Mouse (Mus musculus) 3T3-L1 (cell line): Measurements from ENCODE around the gene Depdc1b.

Experiments
- DNase-seq: peaks from one replicate; pipeline ENCODE4 v3.0.0-alpha.2; 2015; ENCODE audit warnings: low read depth, low spot score

Gene Depdc1b

DNA sequence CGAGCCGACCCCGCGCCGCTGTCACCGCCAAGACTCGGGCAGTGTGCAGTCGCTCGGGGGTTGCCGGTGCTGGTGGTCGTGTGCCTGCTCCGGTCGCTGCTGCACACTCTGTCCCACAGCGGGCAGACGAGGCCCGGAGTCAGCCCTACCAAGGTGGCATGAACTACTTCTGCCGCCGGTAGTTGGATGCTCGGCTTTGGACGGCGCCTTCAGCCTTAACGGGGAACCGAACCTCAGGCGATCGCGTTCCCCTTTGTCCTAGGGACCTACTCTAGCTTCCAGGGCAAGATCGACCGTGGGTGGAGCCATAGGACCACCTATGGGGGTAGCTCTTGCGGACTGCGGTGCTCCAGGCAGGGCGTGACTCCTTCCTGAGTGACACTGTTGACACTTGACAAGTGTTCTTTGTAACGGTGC, 363 bp downstream of the Depdc1b start:
- peak; percentile 27 for DNase-seq

DNA sequence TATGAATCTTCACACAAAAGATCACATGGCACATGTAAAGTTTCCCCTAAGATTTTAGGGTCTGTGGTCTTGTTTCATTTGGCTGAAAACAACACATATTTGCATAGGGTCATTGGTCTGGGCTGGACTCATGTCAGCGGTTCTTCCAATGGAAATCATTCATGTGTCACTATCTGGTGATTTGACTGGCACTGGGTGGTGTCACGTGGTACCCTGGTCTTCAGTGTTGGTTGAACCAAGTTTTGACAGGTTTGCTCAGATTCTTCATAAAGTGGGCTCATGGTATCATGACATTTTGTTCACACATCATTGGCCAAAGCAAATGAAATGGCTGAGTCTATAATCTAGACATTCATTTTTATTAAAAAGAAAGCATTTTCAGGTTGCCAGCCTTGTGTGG, 1.3 kb downstream of the Depdc1b start:
- DNase-seq = no peak

DNA sequence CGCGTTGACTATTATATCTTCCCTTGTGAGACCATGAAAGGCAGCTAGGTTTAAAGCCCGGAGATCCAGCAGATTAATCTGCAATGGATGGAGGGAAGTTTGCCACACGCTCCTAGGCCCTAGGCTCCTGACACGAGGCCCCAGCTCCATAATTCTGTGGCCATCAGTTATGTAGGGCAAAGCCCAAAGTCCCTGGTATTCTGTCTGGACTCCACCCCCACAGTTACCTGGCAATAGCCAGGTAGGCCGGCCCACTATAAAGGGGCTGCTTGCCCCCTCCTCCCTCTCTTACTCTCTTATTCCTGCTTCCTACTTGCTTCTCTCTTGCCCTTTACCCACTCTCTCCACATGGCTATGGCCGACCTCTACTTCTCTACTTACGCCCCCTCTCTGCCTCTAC, 2.9 kb downstream of the Depdc1b start:
- DNase-seq = no peak

DNA sequence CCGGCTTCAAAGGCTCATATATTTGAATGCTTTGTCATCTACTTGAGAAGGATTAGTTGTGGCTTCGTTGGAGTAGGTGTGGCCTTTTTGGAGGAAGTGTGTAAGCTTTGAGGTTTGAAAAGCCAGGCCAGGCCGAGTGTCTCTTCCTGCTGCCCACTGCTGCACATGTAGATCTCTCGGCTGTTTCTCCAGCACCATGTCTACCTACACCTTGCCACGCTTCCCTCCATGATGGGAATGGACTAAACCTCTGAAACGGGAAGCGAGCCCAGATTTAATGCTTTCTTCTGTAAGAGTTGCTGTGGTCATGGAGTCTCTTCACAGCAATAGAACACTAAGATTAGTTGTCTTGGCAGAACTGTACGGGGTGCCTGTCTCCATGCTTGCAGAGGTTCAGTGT, 4.1 kb downstream of the Depdc1b start:
- DNase-seq = no peak

DNA sequence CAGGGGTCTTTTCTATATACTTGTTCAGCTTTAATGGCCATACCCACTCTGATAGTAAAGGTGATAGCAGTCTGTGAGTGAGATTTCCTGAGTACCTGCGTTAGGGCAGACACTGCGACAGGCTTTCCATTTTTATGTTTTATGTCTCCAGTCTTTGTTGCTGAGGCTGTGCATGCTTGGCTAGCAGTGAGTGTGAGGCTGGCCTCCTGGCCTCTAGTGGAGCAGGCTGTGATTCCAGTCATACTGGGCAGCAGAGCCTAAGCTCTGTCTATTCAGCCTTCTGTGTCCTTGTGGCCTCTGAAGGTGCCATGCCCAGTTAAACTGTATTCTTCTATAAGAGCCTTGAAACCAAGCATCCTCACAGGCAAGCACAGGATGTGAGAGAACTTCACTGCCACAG, 6.3 kb downstream of the Depdc1b start:
- no peak for DNase-seq

DNA sequence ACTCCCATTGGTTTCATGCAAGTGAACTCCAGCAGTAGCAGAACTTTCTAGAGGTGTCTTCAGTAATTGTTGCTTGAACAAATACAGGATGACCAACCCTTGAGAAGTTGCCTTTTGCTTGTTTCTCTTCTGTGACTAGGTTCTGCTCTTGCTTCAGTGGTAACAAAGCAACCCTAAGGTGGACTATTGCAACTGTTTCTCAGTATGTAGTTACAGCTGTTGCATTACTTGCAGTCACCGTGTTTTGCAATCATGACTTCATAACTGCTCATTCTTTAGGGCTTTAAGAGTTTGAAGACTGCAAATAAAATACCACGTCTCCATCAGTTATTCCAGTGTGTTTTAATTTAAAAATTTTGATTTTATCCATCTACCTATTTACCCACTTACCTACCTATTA, 7.2 kb downstream of the Depdc1b start:
- no peak for DNase-seq

DNA sequence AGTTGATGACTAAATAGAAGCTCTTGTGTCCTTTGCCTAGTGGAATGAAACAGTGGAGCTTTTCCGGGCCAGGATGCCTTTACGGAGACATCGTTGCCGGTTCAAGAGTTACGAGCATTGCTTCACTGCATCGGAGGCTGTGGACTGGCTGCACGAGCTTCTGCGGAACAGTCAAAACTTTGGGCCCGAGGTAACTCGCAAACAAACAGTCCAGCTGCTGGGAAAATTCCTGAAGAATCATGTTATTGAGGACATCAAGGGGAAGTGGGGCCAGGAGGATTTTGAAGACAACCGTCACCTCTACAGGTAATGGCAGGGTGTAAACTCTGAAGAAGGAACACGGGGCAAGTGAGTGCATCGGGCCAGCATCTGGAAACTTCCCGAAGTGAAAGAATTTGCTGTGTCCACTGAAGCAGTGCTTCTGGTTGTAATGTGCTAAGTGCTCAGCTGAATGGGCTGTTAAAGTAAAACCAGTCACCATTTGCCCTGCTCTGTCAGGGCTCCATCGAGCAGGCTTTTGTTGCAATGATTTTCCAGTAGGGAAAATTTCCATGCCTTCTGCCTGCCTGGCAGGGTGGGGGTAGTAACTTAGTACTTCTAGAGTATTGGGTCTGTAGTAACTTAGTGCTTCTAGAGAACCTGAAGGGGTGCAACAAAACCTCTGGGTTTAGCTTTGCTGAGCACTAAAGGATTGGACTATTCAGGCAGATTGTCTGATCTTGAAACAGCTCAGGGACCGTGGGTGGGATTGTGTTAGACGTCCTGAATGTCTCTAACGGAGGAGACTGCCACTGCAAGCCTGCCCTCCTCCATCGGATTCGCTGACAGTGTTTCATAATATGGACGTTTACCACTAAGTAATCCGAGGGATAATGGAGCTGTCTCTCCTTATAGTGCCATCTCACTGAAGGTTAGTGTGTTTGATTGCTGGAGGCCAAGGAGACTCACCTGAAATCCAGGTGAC, 8.0 kb downstream of the Depdc1b start:
- DNase-seq = no peak

DNA sequence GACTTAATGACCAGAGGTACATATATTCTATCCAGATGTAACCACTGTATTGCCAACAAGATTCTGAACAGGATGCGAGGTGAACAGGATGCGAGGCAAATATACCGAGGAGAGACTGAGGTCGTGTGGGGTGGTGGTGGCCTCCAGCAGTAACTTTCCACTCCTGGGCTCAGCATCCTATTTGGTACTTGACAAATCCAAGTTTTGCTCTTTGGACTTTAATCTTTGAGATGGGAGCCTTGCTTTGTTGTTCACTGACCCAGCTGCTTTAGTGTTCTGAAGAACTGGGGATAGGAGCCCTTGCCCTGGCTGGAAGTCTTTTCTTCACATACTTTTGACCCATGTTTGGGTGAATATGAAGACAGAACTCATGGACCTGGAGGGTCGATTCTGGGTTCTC, 9.7 kb downstream of the Depdc1b start:
- no peak for DNase-seq

DNA sequence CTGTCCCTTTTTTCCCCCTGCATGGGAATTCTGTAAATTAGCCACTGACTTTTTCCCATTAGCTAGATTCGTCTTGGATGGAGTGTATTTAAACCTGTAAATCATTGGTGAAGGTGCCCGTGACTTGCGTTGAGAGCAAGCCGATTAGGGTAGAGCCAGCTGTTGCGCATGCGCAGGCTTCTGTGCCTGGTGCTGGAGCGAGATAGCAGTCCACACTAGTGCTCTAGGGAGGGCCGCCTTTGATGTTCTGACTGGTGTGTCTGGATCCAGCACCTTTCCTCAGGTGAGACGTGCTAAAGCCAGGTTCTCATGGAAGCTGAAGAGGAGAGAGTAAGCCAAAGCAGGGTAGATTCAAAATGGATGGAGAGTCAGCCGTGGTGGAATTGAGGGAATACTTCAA, 10.2 kb downstream of the Depdc1b start:
- no peak for DNase-seq

DNA sequence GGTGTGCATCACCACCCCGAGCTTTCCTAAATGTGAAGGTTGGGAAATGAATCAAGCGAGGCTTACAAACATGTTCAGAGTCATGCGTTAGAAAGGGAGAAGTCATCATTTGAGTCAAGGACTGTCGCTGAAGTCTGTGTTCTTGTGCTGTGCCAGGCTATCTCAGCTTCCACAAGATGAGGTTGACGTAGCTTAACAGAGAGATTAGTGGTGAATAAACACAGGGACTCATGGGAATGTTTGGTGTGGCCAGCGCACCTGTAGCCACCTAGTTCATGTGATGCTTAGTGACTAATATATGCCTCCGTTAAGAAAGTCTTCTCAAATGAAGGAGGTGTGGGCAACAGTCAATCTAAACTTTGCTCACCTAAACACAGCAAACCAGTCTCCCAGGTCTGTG, 10.9 kb downstream of the Depdc1b start:
- no peak for DNase-seq

DNA sequence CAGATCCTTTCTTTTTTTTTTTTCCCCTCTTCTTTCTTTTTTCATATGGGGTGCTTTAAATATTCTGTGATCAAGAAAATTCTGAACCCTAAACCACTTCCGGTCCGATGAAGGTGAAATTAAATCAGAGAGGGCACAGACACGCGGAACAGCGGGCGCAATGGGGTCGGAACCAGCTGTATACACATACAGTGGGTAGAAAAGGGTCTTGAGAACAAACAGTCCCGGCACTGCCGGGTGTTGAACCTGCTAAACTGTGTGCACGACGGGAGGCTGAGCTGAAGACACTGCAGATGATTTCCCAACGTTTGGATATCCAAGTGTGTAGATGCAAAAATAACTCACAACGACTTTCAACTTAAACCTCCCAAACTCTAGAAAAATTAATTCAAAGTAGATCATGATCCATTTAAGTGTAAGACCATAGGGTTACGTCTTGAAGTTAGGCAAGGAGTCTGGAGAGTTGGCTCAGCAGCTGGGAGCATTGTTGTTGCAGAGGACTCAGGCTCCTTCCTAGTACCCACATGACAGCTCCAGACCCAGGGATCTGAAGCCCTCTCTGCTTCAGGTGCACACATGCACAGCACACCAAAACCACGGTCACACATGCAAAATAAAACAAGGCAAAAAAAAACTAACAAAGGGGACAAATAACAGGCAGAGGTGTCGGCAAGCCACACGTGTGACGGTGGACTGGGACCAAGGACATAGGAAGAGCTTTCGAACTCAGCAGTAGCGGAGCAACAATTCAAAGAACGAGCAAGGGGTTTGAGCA, 12.5 kb downstream of the Depdc1b start:
- no peak for DNase-seq

DNA sequence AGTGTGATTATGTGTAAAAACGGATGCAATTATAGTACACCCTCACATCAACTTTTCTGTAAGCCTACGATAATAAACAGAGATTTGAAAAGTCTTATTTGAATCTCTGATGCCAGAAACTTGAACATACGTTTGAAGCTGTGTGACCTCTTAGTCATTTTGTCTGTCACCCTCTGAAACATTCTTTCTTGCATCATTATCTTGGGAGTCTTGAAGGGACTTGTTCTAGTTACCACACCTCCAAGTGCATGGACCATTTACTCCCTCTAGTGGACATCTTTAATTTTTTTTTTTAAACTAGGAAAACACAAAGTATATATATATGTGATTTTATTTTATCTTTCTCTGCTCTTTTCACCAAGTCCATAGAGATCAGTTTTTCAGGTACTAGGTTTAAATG, 13.6 kb downstream of the Depdc1b start:
- DNase-seq = peak; percentile 70

DNA sequence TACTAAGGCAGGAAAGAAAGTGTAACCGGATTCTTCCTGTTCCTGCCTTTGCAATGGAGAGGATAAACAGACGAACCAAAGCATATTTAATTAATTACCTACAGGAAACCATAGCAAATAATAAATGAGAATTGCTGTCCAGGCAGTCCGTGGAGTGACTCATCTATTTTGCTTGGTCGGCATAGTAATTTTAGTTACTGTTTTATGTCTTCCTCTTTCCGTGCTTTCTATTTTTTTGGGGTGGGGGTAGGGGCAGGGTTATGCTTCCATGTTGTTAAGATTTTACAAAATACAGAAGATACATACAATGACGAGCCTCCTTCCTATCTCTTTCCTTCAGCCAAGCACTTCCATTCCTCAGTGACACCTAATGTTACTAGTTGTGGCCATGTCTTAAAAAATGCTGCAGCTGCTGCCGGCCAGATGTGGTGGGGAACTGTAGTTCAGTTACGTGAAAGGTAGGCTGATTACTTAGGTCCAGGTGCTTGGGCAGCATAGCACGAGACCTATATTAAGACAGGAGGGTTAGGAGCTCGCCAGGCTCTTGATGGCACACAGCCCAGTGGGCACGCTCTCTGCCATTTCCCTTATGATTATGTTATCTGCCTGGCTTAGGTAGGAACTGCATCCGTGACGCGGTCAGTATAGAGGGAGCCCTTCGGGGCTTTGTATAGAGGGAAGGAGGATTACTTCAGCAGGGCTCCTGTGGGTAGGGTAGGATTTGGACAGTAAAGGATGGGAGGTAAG, 19.3 kb downstream of the Depdc1b start:
- DNase-seq = peak; percentile 56

DNA sequence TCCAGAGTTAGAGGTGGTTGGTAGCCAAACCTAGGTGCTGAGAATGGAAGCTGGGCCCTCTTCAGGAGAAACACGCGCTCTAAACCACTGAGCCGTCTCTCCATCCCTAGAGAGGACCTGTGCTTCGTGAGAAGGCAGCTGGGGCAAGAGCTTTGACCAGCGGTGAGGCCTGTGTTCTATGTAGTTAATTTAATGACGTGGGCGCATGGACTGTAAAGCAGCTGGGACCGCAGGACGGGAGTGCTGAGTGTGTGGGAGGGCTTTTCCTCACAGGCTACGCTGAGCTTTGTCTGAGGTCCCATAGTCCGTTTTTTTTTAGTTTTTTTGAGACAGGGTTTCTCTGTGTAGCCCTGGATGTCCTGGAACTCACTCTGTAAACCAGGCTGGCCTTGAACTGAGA, 20.1 kb downstream of the Depdc1b start:
- DNase-seq = no peak

DNA sequence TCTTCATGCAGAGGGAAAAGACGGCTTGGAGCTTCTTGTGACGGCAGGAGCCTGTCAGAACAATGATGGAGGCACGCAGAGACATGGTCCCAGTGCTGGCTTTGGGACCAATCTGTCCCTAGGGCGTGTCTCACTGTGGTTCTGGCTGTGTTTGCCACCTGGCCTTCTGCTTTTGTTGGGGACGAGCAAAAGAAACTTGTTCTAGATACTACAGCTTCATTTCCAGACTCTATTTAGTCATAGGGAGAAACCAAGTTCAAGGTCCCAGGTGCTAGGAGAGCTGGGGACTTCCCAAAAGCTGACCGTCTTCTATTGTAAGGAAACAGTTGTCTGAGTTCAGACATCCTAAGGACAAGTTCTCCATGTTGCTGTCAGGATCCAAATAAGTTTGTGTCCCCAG, 21.2 kb downstream of the Depdc1b start:
- no peak for DNase-seq

DNA sequence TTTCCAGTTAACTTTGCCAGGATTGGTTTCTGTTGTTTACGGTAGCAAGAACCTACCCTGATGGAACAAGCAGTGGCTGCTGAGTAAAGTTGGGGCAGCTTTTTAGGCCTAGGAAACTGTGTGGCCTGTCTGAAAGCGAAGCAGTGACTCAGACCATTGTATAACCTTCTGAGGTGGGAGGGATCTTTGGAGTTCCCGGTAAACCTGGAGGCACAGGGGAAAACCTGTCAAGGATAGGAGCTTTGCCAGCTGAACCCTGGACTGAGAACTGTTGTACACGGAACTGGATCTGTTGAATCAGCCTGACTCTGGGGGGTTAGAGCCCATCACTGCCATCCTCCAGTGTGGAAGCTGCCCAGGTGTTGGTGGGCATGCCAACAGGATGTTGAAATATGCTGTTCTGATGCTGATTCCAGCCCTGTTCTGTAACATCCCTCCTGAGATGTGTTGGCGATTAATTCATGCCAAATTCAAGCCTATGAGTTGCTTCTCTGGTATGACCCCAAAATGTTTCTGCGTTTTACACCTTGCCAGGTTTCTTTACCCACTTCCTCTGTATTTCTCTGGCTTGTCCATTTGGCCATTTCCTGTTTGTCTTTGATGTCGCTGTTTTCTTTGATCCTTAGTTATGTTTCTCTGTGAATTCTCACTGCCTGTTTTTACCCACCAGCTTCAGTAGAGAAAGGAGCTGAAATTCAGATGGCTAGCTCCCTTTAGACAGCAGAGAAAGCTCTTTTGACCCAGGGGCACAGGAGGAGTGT, 22.1 kb downstream of the Depdc1b start:
- DNase-seq = peak; percentile 40

DNA sequence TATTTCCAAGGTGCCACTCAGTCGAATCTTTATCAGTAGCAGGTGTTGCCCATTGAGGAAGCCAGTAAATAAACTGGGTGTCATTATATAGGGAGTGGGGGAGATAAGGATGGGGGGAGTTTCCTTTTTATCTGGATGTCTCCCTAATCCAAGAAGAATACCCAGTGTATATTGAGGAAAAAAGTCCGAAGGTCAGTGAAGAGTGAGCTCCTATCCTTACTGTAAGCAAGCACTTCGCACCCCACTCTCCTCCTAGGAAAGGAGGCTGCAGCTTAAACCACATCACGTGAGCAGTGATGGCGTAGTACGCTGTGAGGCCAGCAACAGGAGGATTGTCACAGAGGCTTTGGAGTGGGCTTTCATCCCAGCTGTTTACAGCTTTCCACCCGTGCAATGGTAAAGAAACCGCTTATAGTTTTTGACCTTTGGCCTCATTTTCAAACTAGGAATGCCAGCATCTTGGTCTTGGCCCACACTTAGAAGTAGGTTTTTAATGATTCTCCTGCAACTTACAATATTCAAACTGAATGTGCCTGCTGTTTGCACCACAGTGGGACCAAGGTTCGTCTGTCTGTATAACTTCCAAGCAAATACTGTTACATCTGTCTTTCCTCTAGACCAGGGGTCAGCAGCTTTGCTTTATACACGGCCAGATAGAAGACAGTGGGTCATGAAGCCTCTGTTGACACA, 23.9 kb downstream of the Depdc1b start:
- DNase-seq = no peak

DNA sequence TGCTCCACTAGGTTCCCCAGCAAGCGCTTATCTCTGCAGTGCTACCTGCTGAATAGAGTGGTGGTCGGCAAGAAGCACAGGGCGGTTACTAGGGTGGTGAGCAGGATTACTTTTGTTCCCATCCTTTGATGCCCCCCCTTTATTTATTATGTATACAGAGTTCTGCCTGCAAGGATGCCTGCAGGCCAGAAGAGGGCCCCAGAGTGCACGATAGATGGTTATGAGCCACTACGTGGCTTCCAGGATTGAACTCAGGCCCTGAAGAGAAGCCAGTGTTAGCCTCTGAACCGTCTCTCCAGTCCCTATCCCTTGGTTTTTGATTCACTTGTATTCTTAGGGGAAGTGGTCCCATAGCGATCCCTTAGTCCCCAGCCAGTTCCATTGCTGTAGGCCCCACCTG, 25.5 kb downstream of the Depdc1b start:
- DNase-seq = no peak

DNA sequence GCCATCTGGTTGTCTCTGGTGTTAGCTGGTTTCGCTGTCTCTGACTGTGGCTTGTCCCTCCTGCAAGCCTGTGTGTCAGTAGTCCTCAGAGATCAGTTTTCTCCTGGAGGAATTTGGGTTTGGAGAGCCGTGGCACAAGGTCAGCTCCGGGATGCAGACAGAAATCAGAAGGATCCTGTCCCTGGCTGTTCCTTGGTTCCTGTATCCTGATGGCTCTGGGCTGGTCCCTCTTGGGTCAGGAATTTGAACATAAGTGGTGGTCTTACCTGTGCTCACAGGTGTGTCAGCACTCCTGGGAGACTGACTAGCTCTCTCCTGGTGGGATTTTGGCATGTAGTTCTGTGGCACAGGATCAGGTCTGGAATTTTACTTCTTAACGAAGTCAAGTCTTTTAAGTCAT, 29.6 kb downstream of the Depdc1b start:
- no peak for DNase-seq

DNA sequence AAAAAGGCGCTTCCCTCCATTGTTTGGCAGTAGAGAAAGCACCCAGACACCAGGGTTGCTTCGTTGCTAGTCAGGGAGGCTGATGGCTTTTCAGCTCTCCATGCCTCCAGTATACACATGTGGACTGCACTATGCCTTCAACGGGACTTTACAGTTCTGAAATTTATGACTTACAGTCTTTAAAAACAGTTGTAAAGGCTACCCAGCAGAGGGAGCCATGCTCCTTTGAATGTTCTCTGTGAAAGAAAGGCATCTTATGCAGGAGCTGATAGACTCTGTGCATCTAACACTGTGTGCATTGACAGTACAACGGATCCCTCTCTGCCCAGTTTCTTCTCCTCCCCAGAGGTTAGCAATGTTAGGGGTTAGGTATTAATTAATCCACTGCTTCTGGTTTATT, 30.9 kb downstream of the Depdc1b start:
- peak; percentile 80 for DNase-seq

DNA sequence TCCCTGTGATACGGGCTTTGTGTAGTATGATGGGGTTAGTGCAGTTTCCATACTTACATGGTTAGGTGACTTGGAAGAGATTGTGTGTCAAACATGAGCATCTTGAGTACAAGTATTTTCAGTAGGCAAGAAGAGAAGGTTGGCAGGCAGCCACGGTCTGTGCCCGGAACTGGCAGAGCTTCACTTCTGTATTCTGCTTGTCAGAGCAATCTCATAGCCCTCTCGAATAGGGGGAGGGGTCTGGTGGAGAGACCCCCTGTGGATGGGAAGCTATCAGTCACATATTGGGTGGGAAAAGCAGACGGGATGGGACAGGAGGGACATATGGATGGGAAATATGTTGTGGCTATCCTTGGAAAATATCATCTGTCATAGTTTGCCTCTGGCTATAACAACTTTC, 33.5 kb downstream of the Depdc1b start:
- no peak for DNase-seq
